Mouse (Mus musculus) urinary bladder, adult 2 months (tissue): ENCODE measurements around the gene Cep112. TPM values are rescaled to one million over a fixed set of nuclear protein-coding genes. Genes with fewer than 3 reads are reported as not detected.
"Not testable (repeated sequence)": the region's sequence is repeated elsewhere in the genome, so short reads cannot be mapped to it uniquely, and the experiment has no call there.

Experiments used
- DNase-seq: peaks from one replicate; pipeline ENCODE4 v3.0.0; 2022; ENCODE audit warnings: low spot score
- polyA plus RNA-seq: library from polyadenylated mRNA; depleted of rRNA; stranded (reverse); fragments of >200 nt; gene quantifications from 2 replicates; pipeline ENCODE4 v1.2.3, GENCODE M21; 2012

Gene Cep112
- polyA plus RNA-seq, 1 experiment = 2.9 TPM

GRCm38 (mm10) chr11:108799695-108800094 is 374.7 kb downstream of the Cep112 start:
- no peak for DNase-seq

- DNase-seq = no peak
Measured at GRCm38 (mm10) chr11:108804030-108804429, 379.0 kb downstream of the Cep112 start.

GRCm38 (mm10) chr11:108805947-108806346 is 381.0 kb downstream of the Cep112 start:
- no peak for DNase-seq

GRCm38 (mm10) chr11:108809626-108810025 is 384.6 kb downstream of the Cep112 start:
- no peak for DNase-seq

GRCm38 (mm10) chr11:108821771-108822170 is 396.8 kb downstream of the Cep112 start:
- no peak for DNase-seq

- no peak for DNase-seq
Measured at GRCm38 (mm10) chr11:108822257-108822656, 397.3 kb downstream of the Cep112 start.

- DNase-seq = no peak
Measured at GRCm38 (mm10) chr11:108827321-108827720, 402.3 kb downstream of the Cep112 start.

GRCm38 (mm10) chr11:108828374-108829025 is 403.5 kb downstream of the Cep112 start:
- DNase-seq = no peak

- DNase-seq = no peak
Measured at GRCm38 (mm10) chr11:108836706-108837105, 411.7 kb downstream of the Cep112 start.

GRCm38 (mm10) chr11:108840195-108840594 is 415.2 kb downstream of the Cep112 start:
- no peak for DNase-seq

- DNase-seq = no peak
Measured at GRCm38 (mm10) chr11:108842765-108843164, 417.8 kb downstream of the Cep112 start.

GRCm38 (mm10) chr11:108845971-108846370 is 421.0 kb downstream of the Cep112 start:
- DNase-seq = no peak

- no peak for DNase-seq
Measured at GRCm38 (mm10) chr11:108846479-108846878, 421.5 kb downstream of the Cep112 start.

GRCm38 (mm10) chr11:108851771-108852170 is 426.8 kb downstream of the Cep112 start:
- no peak for DNase-seq

- no peak for DNase-seq
Measured at GRCm38 (mm10) chr11:108857254-108857653, 432.3 kb downstream of the Cep112 start.

- DNase-seq = no peak
Measured at GRCm38 (mm10) chr11:108857678-108858338, 432.8 kb downstream of the Cep112 start.

GRCm38 (mm10) chr11:108858339-108858804 is 433.4 kb downstream of the Cep112 start:
- no peak for DNase-seq

GRCm38 (mm10) chr11:108858846-108859245 is 433.9 kb downstream of the Cep112 start:
- DNase-seq = no peak

GRCm38 (mm10) chr11:108862360-108862759 is 437.4 kb downstream of the Cep112 start:
- DNase-seq = no peak

GRCm38 (mm10) chr11:108865746-108866145 is 440.8 kb downstream of the Cep112 start:
- DNase-seq = no peak

GRCm38 (mm10) chr11:108867538-108867937 is 442.5 kb downstream of the Cep112 start:
- DNase-seq = no peak

- not testable (repeated sequence) for DNase-seq
Measured at GRCm38 (mm10) chr11:108871284-108871683, 446.3 kb downstream of the Cep112 start.

GRCm38 (mm10) chr11:108871748-108872147 is 446.8 kb downstream of the Cep112 start:
- DNase-seq = no peak
